Mouse (Mus musculus) cerebellum, postnatal 25 days (tissue): Measurements from ENCODE around the gene Pip5k1b.
A peak's percentile ranks its signal among the peaks of the same experiment; 100 is the strongest.

Experiments used
- DNase-seq, 2 experiments: peaks; one replicate each; pipeline ENCODE4 v3.0.0; 2021; ENCODE audit warnings: mixed read lengths in 2 of 2

Pip5k1b gene

DNA sequence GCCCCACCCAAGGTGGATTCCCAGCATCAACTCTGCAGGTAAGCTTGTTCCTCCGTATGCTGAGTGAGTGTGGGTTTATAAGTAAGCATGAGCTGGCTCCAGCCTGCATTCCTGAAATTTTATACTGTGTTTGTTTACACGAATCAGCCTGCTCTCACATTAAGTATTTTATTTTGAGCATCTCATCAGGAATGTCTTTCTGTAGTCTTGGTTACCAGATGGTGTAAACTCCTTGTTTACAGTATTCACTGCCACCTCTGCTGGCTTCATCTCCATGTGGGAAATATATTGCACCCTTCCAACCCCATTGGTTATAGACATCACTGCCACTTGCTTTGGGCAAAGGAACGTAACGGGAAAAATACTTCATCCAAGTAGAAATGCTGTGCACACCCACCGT, 262.1 kb downstream of the Pip5k1b start:
- DNase-seq, result no peak

DNA sequence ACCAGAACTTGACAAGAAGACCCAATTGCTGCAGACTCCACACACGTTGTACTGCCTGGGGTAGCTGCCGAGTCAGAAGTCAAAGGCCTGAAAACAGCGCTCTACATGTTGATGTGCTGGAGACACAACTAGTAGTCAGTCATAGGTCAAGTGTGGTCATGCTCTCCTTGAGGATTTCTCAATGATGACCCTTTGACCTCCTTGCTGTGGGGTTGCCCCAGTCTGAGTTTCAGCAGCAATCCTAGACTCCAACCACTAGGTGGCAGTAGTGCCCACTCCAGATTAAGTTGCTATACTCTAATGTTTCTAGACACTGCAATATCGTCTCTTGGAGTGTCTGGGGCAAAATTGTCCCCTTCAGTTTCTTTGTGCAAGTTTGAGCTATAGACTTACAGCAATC, 271.5 kb downstream of the Pip5k1b start:
- peak; percentile 35 to 61 for DNase-seq

DNA sequence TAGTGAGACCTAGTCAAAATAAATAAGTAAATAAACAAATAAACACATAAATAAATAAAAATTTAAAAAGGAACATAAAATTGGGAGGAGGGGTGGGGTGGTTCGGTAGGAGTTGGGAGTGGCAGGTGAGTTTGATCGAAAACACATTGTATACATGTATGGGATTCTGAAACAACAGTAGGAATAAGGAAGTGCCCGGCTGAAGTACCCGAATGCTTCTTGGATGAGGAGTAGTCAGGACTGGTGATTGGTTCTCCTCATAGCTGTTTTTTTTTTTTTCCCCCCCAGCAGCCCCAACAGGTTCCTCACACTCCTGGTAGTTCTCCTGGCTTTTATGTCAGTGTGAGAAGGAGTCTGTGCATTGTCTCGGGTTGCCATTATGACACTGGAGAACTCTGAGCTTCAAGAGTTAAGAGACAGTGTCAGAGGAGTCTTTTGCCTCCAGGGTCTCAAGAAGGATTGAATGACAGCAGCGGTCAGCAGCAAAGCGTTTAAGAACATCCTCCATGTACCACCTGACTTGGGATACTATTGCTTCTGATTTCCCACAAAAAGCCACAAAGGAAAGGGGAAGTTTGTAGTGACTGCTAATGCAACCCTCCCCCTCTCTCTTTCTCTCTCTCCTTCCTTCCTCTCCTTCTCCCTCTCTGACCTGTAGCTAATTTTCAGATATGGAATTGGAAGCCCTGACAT, 274.2 kb downstream of the Pip5k1b start:
- DNase-seq, result no peak

DNA sequence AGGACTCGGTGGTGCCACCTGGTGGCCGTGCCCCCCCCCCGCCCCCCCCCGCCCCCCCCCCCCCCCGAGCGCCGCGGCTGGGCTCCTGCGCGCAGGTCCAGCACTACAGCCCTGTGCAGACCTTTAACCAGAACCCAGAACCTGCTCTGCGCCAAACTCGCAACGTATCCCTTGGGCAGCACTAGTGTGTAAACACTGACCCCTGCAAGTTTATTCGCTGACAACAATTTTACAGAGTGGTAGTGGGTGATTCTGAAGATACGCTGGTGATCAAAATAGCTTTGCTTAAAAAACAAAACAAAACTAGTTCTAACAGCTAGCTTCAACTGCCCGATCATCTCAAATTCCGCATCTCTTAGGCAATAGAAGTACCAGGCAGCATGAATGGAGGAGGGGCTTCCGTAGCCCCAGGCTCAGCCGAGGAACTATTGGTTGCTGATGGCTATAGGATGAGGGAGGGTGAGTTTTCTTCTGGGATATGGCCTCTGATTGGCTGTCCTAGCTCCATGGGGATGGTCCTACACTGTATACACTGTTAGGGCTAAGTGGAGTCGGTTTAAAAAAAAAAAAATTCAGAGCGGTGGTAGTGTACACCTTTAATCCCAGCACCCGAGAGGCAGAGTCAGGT, 275.0 kb downstream of the Pip5k1b start, which contains the start of gene Fxn:
Fxn (minus strand) TSS at position 5 of the 628 bp plus-strand sequence.
- DNase-seq, result peak in 1 of 2 experiments; percentile 55

DNA sequence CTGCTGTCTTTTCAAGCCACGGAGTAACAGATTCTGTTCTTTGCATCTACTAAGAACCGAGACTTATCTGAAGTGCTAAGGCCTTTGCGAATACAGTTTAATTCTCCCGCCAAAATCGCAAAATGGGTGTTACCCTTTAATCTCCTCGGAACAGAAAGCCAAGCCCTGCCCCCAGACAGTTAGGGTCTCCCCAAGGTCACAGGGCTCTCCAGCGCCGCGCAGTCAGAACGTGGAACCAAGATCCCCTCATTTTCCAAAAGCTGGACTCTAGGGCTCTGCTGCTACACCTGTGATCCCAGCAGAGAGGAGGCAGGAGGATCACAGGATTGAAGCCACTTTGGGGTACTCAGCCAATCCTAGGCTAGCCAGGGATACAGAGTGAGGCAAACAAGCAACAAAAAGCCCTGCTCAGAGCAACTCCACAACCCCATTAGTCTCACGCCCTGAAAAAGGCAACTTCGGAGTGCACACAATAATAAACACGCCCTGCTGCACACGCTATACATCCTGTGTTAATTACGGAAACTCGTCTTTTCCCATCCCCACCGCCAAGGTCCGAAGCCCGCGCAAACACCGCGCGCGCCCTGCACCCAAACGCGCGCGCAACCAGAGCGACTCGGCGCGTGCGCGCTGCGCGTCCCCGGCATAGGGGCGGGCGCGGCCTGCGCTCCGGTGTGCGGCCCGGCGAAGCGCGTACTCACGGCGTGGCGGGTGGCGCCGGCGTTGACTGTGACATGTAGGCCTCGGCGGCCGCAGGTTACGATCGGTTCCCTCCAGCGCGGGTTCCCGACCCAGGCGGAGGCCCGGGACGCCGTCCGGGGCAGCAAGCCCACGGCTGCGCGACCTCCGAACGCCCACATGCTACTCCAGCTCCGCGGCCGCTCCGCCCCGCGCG, 275.7 kb downstream of the Pip5k1b start:
- peak; percentile 93 for DNase-seq

DNA sequence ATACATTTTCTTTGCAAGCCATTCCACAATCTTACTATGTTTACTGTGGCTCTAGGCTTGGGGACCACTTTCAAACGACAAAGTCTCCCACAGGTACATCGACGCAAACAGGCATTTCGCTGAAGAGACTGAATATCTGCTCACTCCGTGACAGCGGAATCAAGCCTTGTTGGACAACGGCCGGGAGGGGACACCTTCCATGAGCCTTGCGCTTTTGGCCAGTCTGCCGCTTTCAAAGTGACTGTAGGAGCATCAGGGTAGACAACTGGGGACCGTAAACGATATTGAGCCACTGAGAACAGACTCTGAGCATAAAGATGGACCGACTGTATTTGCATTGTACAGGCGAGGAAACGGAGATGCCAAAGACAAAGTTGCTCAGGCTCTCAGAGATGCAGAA, 276.8 kb downstream of the Pip5k1b start:
- no peak for DNase-seq

DNA sequence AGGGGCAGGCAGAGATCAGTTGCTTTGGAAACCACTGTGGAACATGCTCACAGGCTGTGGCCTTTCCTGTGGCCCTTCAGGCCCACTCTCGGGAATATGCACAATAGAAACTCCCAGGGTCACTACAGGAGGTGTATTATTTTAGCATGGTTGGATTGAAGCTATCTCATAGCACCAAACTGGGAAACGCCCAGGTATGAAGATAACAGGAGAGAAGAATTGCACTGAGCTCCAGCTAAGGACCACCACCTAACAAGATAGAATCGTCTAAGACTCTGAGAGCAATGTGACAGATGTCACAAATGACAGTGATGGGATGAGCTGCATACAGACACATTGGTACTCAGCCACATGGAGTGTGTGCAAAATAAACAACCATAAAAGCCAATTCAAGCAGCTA, 281.4 kb downstream of the Pip5k1b start:
- DNase-seq, result no peak

DNA sequence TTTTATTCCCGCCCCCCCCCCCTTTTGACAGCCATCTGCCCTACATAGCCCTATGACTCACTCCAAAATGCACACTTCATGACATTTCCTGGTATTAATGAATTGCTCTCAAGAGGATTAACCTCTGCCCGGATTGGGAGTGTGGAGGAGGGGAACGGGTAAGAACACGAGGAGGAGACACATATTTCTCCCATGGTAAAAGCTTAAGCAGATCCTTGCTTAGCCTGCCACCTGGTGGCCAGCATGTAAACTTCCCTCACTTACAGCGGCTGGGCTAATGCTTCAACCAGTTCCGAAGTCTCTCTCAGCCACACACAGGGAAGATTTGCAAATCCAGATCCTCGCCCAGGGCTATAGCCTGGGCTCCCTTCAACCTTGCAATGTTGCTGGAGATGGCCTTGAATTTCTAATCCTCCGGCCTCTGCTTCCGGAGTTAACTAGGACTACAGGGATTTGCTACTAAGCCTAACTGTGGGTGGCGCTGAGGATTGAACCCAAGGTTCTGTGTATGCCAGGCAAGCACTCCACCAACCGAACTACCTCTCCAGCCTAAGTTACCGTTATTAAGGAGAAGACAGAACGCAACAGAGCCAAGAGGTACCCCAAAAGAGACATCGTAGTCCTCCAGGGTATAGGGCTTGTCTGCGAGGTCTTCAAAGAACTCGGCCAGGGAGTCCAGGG, 283.8 kb downstream of the Pip5k1b start:
- DNase-seq, result peak; percentile 82 to 90

DNA sequence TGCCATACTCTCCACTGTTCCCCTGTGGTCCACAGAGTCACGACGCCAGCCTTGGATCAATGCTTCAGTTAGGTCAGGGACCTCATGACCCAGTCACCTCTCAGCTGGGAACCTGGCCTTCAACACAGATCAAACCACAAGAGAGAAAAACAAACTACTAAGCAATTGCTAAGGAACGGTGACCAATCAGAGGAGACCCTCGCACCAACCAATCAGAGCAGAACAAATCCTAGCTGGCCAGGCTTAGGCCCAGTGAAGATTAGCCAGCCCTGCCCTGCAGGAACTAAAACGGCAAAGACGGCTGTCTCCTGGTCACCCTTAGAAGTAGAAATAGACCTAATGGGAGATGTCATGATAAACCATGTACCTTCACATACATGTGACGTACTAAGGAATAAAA, 284.3 kb downstream of the Pip5k1b start:
- DNase-seq, result no peak

DNA sequence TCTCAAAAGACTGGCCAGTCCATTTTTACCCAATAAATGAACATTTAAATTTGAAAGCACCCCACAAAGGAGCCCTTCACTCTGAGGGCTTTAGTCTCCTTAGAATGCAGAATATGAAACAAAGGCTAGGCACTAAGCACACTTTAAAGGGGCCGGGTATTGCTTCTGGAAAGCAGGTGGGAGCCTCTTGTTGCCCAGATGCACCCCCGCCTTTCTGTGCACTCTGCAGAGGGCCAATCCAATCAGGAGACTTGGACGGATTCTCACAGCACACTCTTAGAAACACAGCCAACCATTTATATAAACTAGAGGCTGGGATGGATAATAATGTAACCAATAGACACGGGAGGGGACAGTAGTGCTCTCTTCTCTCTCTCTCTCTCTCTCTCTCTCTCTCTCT, 287.1 kb downstream of the Pip5k1b start:
- DNase-seq, result no peak

DNA sequence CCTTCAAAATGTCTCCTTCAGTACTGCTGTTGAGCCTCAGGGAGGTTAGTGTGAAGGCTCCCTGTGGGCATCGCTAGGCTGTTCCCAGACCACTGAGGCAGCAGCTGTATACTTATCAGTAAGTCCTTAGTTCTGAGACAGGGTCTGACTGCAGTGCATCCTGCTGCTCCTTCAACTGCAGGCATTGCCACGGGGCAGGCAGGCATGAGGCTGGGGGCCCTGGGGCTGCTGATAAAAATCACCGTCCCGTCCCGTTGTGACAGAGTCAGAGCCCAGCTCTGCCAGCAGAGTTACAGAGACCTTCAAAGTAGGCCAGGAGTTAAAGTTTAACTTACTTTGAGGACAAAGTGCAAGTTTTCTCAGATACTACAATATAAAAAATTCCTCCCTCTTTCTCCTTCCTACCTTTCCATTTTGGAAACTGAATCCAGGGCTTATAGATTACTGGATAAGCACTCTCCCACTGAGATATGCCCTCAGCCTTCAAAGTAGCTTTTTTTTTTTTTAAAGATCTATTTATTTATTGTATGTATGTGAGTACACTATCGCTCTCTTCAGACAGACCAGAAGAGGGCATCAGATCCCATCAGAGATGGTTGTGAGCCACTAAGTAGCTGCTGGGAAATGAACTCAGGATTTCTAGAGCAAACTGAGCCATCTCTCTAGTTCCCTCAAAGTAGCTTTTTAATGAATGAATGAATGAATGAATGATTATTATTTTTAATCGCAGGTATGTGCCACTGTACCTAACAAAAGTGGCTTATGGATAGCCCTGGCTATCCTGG, 289.4 kb downstream of the Pip5k1b start:
- no peak for DNase-seq

DNA sequence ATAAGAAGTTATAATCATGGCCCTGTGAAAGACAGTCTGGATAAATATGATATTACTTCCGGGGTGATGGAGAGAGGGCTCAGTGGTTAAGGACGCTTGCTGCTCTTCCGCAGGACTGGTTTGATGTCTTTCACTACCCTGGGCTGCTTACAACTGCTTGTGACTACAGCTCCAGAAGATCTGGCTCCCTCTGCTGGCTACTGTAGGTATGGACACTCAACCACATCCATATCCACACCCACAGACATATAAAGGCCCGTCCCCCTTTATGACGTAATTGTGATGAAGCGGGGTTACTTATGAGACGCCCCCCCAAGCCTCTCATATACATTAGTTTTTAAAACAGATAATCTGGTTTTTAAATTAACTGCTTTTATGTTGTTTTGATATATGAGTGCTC, 290.7 kb downstream of the Pip5k1b start:
- peak; percentile 78 to 89 for DNase-seq

DNA sequence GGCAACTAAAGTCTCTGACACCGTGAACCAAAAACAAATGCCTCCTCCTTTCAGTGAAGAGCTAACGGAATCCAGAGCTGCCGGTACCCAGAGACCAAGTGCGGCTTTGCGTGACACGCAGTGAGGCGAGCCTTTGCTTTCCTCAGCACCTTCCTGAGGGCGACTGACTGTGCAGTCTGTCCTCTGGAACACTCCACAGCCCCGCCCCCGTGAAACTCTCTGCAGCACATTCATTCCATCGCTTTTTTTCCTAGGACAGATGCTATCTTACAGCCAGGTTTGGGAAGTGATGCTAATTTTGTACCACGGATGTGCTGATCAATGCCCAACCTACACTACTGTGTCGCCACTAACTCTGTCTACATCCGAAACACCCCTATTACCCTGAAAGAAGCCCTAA, 292.9 kb downstream of the Pip5k1b start:
- DNase-seq, result no peak

DNA sequence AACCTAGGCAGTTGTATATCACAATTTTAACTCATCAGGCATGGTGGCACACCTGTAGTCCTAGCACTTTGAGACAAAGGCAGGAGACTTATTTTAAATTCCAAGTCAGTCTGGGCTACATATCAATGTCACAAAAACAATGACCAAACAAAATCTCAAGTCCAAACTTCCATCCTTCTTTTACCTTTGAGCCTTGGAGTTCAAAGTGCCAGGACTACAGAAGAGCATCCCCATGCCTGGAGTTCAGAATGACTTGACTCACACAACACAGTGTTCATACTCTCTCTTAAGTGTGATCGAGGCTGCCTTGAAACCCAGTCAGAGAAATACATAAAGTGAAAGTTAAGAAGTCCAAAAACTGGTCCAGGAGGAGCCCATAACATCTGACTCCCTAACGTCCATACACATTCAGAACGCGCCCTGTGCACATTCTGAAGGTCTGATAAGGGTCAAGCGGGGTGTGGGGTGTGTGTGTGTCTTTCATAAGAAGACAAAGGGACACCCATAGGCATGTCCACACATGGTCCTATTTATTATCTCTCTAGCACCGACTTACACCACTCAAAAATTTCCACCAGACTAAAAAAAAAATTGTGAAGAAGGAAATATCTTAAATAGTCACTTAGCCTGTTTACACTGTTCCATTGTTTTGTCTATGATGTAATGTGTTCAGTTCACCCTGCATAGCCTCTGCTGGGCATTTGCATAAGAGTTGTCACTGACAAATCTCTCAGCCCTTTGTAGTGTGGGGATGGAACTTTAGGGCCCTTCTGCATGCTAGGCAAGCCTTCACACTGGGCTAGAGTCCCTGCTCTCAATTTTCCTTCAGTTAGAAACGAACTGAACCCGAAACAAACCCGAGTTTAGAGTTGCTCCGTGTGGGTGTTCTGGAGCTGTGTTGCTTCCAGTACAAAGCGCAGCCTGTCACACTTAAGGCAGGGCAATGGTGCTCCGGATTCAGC, 296.0 kb downstream of the Pip5k1b start:
- DNase-seq, result no peak

DNA sequence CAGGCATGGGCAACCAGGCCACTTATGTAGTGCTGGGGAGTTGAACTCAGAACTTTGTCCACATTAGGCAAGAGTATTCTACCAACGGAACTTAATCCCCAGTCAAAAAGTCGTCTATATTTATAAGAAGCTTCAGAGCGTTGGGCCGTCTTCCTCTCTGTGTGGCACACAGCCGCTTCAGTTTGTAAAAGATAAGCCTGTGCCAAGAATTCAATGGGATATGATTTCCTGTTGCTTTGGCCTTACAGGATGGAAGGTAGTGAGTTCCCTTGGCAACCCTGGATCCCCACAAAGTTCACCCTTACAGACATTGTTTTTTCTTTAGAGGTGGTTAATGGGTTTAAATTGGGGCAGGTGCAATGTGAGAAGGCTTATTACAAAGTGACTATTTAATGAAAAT, 297.3 kb downstream of the Pip5k1b start:
- no peak for DNase-seq

DNA sequence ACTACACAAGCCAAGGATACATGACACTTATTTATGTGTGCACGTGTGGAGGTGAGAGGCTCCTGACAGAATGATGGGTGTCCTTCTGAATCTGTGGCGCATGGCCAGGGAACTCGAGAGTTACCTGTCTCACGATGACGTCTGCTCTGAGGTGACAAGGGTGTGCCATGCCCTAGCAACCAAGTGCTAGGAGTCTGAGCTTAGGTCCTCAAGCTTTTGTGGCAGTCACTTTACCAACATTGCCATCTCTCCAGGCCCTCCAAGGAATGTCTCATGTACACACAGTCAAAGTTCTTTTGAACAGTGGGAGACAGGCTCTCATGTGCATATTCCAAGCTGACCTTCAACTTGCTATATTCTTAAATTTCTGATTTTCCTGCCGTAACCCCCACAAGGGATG, 297.7 kb downstream of the Pip5k1b start:
- no peak for DNase-seq

DNA sequence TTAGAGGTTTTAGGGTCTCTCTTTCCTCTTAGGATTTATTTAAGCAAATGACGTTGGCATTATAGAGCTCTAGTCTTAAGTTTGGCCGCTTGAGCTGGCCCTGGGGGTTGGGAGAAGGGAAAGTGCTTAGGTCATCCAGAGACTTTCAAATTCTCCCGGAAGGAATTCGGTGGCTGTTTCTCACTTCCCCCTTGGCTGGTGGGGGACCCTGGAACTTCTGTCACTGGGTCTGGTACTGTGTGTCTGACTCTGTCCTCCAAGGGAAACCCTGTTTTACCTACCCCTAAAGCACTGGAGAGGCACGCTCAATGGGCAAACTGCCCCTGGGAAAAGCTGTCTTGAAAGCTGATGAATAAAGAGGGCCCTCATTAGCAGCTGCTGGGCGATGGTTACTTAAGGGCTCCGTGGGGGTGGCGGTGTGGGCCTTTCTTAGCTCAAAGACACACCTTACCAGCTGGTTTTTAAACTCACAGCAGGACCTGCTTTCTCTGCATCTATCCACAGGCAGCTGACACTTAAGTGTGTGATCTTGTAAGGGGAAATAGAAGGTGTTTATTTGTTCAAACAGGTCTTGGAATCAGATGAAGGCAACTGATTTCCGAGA, 301.9 kb downstream of the Pip5k1b start:
- DNase-seq, result no peak

DNA sequence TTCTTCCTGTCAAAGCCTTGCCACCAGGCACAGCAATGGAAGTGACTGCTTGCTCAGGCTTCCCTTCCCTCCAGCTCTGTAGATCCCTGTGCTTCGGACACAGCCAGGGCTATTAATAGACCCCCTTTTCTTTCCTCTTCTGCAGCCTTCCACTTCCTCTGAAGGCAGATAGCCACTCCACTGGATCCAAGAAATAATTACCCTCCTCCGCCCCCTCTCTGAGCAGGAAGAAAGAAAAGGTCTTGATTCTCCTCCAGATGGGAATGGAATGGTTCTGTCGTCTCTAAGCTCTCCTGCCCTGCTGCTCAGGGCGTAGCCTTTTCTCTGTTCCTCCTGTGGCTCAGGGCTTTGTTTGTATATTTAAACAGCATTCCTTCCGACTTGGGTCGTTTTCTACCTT, 303.8 kb downstream of the Pip5k1b start:
- no peak for DNase-seq
